Mouse (Mus musculus) right cerebral cortex, postnatal 14 days (tissue): ENCODE measurements at regions not wholly inside any gene's neighbourhood (a gene's known extent, or its start where the extent isn't known, plus 50 kb on each side); places are given as distances from the start of the nearest gene placed in this dataset.
"Not testable (repeated sequence)": the region's sequence is repeated elsewhere in the genome, so short reads cannot be mapped to it uniquely, and the experiment has no call there.

Experiments
- DNase-seq: peaks from one replicate; pipeline ENCODE4 v3.0.0; 2022

GRCm38 (mm10) chr5:148820476-148820875 is 108.6 kb downstream of the Katnal1 start:
- no peak for DNase-seq

- DNase-seq = no peak
These were observed 109.7 kb downstream of the Katnal1 start for GRCm38 (mm10) chr5:148819423-148819822.

DNA sequence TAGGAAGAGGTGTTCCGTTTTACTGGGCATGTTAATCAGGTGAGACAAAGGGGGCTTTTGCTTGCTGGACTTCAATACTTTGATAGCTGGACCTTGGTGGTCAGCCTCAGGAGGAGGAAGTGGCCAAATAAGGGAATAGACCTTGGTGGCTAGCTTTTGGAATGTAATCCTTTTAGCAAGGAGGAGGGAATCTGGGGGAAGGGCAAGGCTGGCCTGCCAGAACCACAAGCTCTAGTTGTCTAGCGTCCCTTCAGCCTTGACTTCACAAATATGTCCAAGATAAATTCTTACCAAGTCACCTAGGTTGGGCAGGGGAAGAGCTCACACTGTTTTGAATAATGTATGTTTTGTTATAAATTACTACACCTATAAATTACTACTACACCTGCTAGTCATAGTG is 110.4 kb downstream of the Katnal1 start:
- DNase-seq = no peak

DNA sequence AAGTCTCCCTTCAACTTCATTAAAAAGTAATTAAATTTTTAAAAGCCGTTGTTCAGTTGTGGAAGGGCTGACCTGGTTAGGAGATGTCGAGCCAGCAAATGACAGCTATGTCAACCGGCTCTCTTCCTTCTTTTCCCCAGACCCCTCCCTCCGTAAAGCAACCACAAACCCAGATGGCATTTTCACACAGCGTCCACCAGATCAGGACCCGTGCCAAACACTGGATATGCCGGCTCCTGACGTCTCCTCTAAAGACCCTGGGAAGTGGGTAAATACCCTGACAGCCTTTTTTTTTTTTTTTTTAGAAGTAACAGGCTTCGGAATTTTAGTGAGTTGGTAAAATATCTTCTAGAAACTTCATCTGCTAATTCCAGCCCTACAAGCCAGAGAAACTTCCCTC is 116.3 kb downstream of the Katnal1 start:
- DNase-seq = no peak

DNA sequence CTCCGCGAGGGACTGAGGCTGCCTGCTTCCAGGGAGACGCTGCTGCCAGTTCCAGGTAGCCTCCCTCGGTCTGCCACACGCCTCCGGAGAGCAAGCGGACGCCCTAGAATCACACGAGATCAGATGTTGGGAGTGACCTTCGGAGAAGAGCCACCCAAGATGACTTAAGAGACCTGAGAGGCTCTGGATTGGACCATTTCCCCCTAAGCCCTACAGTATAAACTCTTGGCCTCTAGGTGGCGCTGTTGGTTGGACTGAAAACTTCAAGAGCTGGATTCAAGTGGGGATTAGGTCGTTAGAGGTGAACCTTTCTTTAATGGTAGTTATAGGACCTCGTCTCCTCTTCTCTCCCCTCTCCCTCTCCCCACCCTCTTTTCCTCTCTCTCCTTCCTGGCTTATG is 117.1 kb downstream of the Katnal1 start:
- peak; percentile 75 for DNase-seq

DNA sequence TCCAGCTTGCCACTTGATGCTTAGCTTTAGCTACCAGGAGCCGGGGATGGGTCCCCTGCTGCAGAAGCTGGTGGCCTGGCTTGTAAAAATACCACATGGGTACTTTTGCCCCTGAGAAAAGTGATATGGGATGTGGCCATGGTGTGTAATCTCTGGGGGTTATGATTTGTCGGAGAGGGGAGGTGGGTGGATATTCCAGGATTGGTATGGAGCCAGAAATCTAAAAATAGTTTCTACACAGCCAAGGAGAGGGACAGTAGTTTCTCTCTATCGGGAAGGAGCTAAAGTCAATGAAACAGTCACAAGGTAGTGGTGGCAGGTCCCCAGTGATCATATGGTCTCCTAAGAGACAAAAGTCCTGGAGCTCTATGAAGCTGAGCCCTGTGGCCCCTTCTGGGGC is 119.6 kb downstream of the Katnal1 start:
- DNase-seq = no peak

DNA sequence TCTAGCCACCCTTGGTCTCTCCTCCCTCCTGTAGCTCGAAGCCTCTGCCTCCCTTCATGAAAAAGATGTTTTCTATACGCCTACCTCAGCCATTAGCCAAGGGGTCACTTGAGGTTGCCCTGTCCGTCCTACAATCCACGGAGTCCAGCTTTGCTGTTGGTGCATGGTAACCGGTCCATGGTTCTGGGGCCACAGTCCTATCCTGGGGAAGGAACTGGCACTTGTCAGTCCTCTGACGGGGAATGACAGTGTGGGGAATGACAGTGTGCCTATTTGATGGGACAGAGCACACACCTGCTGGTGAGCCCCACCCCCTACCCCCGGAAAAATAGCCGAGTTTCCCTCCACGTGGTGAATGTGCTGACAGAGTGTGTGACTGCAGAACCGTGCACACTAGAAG is 120.1 kb downstream of the Katnal1 start:
- DNase-seq = no peak

DNA sequence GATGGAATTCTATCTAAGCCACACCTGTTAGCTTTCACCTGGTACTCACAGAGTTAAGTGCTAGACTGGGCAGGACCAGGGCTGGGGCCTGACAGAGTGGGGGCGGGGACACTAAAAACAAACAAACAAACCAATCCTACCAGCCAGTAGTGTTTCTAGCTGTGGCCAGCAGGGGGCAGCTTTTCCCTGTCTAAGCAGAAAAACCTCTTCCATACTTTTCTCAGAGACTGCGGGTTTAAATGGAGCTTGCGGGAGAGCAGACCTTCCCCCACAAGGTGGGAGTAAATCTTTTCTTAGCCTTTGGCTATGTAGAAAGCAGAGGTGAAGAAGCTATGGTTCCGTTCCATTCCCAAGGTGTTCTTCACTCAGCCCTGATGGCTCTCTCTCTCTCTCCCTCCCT is 120.7 kb downstream of the Katnal1 start:
- DNase-seq = peak; percentile 75

GRCm38 (mm10) chr5:148807612-148808011 is 121.5 kb downstream of the Katnal1 start:
- DNase-seq = no peak

DNA sequence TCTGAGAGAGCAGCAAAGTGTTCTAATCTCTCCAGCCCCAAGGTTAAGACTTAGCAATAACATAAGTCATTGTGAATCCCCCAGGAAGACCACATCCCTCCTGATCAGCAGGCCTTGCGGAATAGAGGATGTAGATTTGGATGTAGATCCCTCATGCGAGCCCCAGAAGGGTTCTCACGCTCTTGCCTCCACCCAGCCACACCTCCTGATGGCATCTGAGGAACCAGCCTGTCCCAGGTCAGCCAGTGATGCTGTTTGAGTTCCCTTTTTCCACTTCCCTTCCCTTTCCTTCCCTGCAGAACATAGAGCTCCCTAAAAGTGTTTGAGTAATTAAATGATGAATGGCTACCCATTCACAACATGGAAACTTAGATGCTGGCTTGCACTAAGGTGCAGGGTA is 124.1 kb downstream of the Katnal1 start:
- DNase-seq = no peak

DNA sequence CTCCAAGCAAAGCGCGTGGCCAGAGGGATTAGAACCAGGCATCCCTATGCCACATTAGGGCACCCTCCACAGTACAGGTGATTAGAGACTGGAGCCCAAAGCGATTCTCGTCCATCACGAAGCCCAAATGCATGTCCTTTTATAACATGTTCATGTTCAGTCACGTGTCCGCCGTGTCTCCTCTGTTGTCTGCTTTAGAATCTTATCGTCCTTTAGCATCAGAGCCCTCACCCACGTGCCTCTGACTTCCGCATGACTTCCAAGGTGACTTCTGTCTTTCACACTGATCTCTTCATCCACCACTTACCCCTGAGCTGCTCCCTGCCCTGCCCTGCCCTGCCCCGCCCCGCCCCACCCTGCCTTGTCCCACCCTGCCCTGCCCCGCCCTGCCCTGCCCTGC is 125.3 kb downstream of the Katnal1 start:
- DNase-seq = no peak

DNA sequence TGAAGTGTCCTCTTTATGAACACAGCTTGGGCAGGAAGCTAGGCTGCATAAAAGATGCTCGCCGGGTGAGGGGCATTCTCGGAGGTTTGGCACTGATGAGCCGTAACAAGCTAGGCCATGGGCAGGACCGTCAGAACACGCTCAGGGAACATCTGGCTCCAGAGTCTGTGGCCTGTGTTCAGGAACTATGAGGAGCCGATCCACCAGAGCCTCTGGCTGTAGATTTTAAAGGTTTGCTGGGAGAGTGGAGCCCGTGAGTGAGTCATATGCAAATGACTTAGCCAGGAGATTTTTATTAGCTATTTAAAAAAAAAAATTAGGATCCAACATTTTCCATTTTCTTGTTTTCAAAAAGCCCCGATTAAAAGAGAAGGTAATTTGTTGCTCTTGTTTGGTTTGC is 126.4 kb downstream of the Katnal1 start:
- no peak for DNase-seq

DNA sequence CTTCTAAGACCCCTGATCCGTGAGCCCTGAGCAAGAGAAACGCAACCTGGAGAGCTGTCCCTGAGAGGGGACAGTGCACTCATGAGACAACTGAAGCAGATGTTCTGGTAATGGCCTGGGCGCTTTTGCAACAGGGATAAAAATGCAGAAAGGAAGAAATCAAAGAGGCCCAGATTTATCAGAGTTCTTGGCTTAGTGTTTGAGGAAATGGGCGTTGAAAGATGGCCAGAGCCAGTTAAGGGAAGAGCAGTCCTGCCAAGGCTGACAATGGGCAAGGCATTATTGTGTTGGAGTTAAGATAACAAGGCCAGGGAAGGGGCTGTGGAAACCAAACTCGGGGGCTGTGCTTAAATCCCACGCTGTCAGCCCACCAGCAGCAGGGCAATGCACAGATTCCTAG is 130.6 kb downstream of the Katnal1 start:
- DNase-seq = no peak

DNA sequence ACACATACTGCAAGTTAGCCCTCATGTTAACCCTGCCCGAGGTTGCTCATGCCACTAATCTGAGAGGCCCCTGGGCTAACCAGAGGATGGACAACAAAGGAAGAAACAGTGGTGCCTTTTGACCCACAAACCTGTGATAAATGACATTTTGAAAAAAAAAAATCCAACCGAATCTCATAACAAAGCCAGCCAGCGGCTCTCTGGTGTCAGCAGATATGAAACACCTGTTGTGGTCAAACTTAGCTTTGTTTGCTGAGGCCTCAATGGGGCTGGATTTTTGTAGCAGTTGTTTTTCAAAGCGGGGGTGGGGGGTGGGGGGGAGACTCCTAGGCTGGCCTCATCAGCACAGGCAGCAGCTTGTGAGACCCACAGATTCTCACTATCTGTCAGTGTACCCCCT is 133.0 kb downstream of the Katnal1 start:
- no peak for DNase-seq

DNA sequence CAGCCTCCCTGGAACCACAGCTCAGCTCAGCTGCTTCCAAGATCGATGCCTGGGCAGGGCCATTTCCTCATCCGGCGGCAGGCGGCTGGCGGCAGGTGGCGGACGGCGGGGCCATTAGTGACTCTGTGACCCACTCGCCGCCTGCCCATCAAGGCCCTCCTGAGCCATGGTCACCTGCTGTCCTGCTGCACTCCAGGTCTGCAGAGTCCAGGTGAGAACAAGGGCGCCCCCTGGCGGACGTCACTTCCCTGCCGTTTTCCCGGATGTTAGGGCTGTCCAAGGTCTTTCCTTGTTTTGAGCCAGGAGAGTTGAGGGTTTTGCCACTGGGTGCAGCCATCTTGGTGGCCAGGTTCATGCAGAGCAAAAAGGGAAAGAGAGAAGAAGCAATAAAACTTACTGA is 134.7 kb downstream of the Katnal1 start:
- DNase-seq = peak; percentile 64

DNA sequence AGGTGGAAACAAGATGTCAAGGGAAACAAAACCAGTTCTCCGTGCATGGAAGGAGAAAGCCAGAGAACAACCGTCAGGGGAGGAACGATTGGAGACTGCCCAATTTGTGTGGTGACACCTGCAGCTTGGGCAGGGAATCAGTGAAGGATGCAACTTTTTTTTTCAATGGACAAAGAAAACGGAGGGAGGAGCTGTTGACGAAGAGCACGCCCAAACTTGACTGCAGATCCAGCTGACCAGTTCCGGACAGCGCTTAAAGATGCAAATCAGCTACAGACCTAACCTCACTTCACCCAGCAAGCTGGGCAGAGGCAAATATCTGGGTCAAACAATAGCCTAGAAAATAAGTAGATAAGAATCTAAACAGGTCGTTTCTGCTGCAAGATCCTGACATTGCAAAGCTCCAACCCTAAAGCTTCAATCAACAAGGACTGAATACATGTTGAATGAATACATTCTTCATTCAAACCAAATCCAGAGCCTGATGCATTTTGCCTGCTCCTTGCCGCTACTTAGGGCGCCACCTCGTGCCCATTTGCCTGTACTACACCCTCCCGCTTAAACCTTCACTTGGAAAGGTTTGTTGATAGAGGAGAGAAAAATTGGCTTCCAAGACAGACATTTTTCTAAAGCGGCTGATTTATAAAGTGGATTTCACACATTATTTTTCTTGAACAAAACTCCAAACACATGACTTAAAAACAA is 136.2 kb downstream of the Katnal1 start:
- DNase-seq = peak; percentile 92

GRCm38 (mm10) chr5:148791651-148792050 is 137.5 kb downstream of the Katnal1 start:
- DNase-seq = no peak

- DNase-seq = not testable (repeated sequence)
These were observed 138.8 kb downstream of the Katnal1 start for GRCm38 (mm10) chr5:148790343-148790742.

- no peak for DNase-seq
These were observed 139.3 kb downstream of the Katnal1 start for GRCm38 (mm10) chr5:148789823-148790222.

GRCm38 (mm10) chr5:148789147-148789566 is 140.0 kb downstream of the Katnal1 start:
- DNase-seq = no peak

DNA sequence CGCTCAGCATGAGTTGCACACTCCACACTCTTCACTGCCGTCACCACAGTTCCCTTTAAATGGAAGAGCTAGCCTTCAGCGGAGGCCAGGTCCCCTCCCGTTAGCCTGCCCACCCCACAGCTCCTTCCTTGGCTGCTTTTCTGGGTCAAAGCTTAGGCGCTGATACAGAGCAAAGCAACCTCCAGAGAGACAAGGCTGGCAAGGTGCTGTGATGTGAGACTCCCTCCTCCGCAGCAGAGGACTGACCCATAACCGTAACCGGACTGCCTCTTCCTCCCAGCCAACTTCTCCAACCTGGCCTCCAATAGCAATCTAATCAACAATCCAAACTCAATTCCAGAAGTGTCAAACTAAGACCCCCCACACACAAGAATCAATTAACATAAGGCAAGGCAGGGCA is 140.4 kb downstream of the Katnal1 start:
- no peak for DNase-seq

DNA sequence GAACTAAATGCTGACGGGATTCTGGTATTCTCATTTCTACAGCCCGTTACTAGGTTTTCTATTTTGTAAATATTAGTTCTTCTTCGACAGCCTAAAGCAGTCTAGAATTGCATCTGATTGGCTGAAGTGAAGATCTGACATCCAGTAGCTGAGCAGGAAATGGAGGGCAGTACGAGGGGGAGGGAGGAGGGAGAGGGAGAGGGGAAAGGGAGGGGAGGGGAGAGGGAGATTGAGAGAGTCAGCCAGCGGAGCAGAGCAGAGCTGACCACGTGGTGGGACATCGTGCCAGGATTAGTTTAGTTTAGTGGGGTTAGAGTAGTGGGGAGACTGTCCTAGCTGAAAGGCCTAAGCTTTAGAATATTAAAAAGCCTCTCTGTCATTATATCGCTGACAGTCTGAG is 141.8 kb downstream of the Katnal1 start:
- no peak for DNase-seq

DNA sequence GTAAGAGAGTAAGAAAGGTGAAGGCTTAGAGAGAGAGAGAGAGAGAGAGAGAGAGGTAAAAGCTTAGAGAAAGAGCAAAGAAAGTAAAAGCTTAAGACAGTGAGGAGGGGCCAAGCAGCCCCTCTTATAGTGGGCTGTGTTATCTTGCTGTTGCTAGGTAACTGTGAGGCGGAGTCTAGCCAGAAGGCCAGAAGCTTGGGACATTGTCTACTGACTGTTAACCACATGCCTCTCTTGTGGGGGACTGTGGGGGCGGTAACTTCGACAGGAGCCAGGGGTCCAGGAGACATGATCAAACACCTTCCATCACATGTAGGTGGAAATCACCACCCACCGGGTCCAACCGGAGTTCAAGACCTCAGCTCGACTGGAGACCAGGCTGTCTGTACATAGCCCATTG is 148.0 kb downstream of the Katnal1 start:
- not testable (repeated sequence) for DNase-seq

DNA sequence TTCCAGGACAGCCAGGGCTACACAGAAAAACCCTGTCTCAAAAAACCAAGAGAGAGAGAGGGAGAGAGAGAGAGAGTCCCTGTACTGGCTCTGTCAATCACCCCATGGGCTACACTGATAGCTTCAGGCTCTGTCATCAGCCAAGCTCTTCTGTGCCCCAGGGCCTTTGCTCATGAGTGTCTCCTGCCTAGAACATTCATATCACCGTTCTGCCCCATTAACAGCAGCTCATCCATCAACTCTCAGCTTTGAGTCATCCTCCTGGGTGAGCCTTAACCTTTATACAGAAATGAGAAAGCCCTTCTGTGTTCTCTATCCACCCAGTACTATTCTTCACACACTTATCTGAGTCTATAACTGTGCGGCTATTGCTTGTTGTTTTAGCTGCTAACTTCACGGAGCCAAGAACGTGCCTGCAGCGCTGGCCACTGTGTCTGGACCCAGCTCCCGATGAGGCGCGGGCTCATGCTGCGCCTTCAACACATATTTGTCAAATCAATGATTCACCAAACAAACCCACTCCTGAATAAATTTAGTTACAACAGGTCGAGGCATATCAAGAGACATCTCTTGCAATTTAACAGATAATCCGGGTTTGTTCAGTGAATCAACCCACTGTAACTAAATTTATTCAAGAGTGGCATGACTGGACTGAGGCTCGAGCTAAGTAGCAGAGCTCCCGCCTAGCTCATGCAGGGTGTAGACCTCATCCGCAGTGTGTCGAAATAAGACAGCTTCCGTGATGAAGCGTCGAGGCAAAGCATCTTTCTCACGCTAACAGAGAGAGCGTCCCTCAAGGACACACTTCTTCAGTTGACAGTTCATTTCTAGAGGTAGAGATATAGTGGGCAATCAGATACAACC is 152.1 kb downstream of the Katnal1 start:
- DNase-seq = no peak
